8 mouse cellular contexts compared by ENCODE assay signal in genomic region chr11:35852731-35853130, GRCm38 (mm10). TPM values are rescaled to one million over a fixed set of nuclear protein-coding genes. Genes with fewer than 3 reads are reported as not detected.
A peak's percentile ranks its signal among the peaks of the same experiment; 100 is the strongest.
DNase-seq lines count a peak whose midpoint lies in the region; ATAC-seq and TF ChIP-seq lines count a peak whose summit lies in the region.

No protein-coding gene starts in this region.

- peak; percentile 67 for TF ChIP-seq CTCF in hindbrain, postnatal 0 days (IDR thresholded peaks at IDR 0.05; ENCODE audit: low read depth)

- ATAC-seq in hindbrain, postnatal 0 days: no peak
- no peak for ATAC-seq in hindbrain, embryonic 14.5 days (ENCODE audit: low FRiP score)

- H3K4me2 ChIP-seq in hindbrain, postnatal 0 days (ENCODE audit: low read depth, low read length): no peak overlapping the region
- H3K4me2 ChIP-seq in hindbrain, embryonic 14.5 days (replicated peaks): no peak overlapping the region

- H3K36me3 ChIP-seq in hindbrain, postnatal 0 days (ENCODE audit: insufficient read depth, low read length): no peaks in the 10 kb centered on the region
- H3K36me3 ChIP-seq in hindbrain, embryonic 14.5 days (replicated peaks; ENCODE audit: control insufficient read depth, insufficient read depth): peaks cover 8% of the 10 kb centered on the region; the same call in 1 of the 2 replicates

- H3K4me3 ChIP-seq in hindbrain, postnatal 0 days (ENCODE audit: low read length): no peak overlapping the region
- H3K4me3 ChIP-seq in hindbrain, embryonic 14.5 days (replicated peaks; ENCODE audit: low read length): no peak overlapping the region

- DNase-seq in hindbrain, postnatal 0 days (ENCODE audit: low spot score): peak; percentile 73
- DNase-seq in hindbrain, embryonic 14.5 days (ENCODE audit: low spot score): no peak
- peak; percentile 17 for DNase-seq in urinary bladder, postnatal 25 days (ENCODE audit: low spot score)
- no peak for DNase-seq in urinary bladder, postnatal 4 days (ENCODE audit: low spot score in 2 of 2)
- DNase-seq in brain, adult 2 months (ENCODE audit: low read depth, low spot score): peak; percentile 77
- peak; percentile 20 for DNase-seq in lung, postnatal 25 days (ENCODE audit: low spot score)
- DNase-seq in Muller cell, postnatal 12 days (ENCODE audit: inconsistent ontology term): no peak
- no peak for DNase-seq in right cerebral cortex, postnatal 36 days (ENCODE audit: low spot score in 2 of 2)

- WGBS in hindbrain, postnatal 0 days: 49% methylated on average over 4 of the region's 4 CpGs
- whole genome bisulfite sequencing in hindbrain, embryonic 14.5 days: 65% methylated on average over 4 of the region's 4 CpGs

- H3K9me3 ChIP-seq in hindbrain, postnatal 0 days (ENCODE audit: low read length): no peaks in the 10 kb centered on the region
- no peaks in the 10 kb centered on the region for H3K9me3 ChIP-seq in hindbrain, embryonic 14.5 days (ENCODE audit: control insufficient read depth, low read length)

- no peak overlapping the region for H3K9ac ChIP-seq in hindbrain, postnatal 0 days (replicated peaks; ENCODE audit: low read length)
- no peak overlapping the region for H3K9ac ChIP-seq in hindbrain, embryonic 14.5 days

- H3K27me3 ChIP-seq in hindbrain, postnatal 0 days (ENCODE audit: insufficient read depth, low read length): no peaks in the 10 kb centered on the region
- no peaks in the 10 kb centered on the region for H3K27me3 ChIP-seq in hindbrain, embryonic 14.5 days (ENCODE audit: control insufficient read depth, insufficient read depth, low read length)

- no peak overlapping the region for H3K27ac ChIP-seq in hindbrain, postnatal 0 days
- H3K27ac ChIP-seq in hindbrain, embryonic 14.5 days: no peak overlapping the region

- H3K4me1 ChIP-seq in hindbrain, postnatal 0 days (ENCODE audit: insufficient read depth, low read length): peaks cover 10% of the 10 kb centered on the region
- peaks cover 25% of the 10 kb centered on the region for H3K4me1 ChIP-seq in hindbrain, embryonic 14.5 days (replicated peaks; ENCODE audit: control insufficient read depth, insufficient read depth, low read length)

RNA-seq across cellular contexts. Expression of gene Rars, which starts 18.4 kb away (rescaled TPM):
- 27.4 and 30.0 TPM in 2 replicates for total RNA-seq in hindbrain, postnatal 0 days (2014; rRNA removed)
- 56.6 and 58.7 TPM in 2 replicates for polyA plus RNA-seq in hindbrain, postnatal 0 days (2015; fragmentation: Nextera tagmentation; extraction: Ambion mirVana)
- 72.1 and 75.3 TPM in 2 replicates for polyA plus RNA-seq in hindbrain, embryonic 14.5 days (2014; fragmentation: Nextera tagmentation; extraction: Ambion mirVana)

RNA-seq across cellular contexts. Expression of gene Fbll1, which starts 54.0 kb away (rescaled TPM):
- total RNA-seq in hindbrain, postnatal 0 days (2014; rRNA removed): 64.1 and 65.2 TPM in 2 replicates
- polyA plus RNA-seq in hindbrain, postnatal 0 days (2015; fragmentation: Nextera tagmentation; extraction: Ambion mirVana): 30.4 and 35.0 TPM in 2 replicates
- polyA plus RNA-seq in hindbrain, embryonic 14.5 days (2014; fragmentation: Nextera tagmentation; extraction: Ambion mirVana): 34.3 and 36.9 TPM in 2 replicates

Comparison
In these comparisons a context has a peak if more than half of its experiments do, and no peak if none do; other contexts are left out.
1. DNase-seq: peak in hindbrain, postnatal 0 days (single experiment), urinary bladder, postnatal 25 days (single experiment), brain, adult 2 months (single experiment) and lung, postnatal 25 days (single experiment); none in hindbrain, embryonic 14.5 days (single experiment), urinary bladder, postnatal 4 days (0 of 2), Muller cell, postnatal 12 days (single experiment) and right cerebral cortex, postnatal 36 days (0 of 2).